Mouse (Mus musculus) thymus, adult 2 months (tissue): ENCODE measurements around the gene Tbx19.

Experiments
- CTCF ChIP-seq: fragments of 200-500 bp; IDR thresholded peaks from 2 replicates; pipeline ENCODE4 v1.5.1; 2012; ENCODE audit warnings: mild to moderate bottlenecking, control low read depth, low read length, moderate library complexity, borderline replicate concordance; ENCODE audit not compliant: control insufficient read depth, poor library complexity, insufficient read depth; ENCODE audit errors: extremely low read depth
- POLR2A ChIP-seq: fragments of 200-500 bp; IDR thresholded peaks from 2 replicates; pipeline ENCODE4 v1.6.1; 2012; ENCODE audit warnings: mild to moderate bottlenecking, low read length, control low read depth, moderate library complexity; ENCODE audit not compliant: control insufficient read depth, poor library complexity, insufficient read depth; ENCODE audit errors: extremely low read depth

DNA sequence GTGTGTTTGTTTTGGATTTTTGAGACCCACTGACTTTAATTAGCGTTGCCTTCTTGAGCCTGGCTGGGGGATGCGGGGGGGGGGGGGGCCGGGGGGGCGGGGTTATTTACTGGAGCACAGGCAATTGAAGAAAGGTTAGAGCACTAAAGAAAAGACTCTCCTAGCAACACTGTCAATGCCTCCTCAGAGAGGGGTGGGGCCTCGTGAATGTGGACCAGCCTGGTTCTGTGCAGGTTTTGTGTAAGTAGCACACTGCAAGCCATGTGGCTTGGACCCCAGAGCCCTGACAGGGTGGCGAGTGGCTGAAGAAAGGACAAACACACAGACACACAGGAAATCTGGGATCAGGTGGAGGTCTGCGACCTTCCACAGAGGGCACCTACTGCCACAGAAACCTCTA lies 65.7 kb downstream of the Tbx19 start:
- TF ChIP-seq POLR2A, result no peak
- no peak for TF ChIP-seq CTCF
